Mouse (Mus musculus) liver, postnatal 0 days (tissue): Measurements from ENCODE around the gene Kcng1. TPM values are rescaled to one million over a fixed set of nuclear protein-coding genes. Genes with fewer than 3 reads are reported as not detected.

Source experiments
- ATAC-seq: fragments of 200-750 bp; cut with Nextera tagmentation; 2 replicates; pipeline ENCODE4 v1.8.0; 2017; ENCODE audit warnings: mild to moderate bottlenecking, moderate library complexity
- DNase-seq: peaks from one replicate; pipeline ENCODE4 v3.0.0-alpha.2; 2016
- H3K27ac ChIP-seq: fragments of 300-500 bp; sonication (generic); 2 replicates; pipeline ENCODE4 v1.5.1; 2014; ENCODE audit warnings: antibody characterized with exemption, moderate library complexity, mild to moderate bottlenecking, low read depth
- H3K27me3 ChIP-seq: fragments of 300-500 bp; sonication (generic); 2 replicates; pipeline ENCODE4 v1.6.1; 2014; ENCODE audit warnings: low read length, control low read depth, mixed read lengths; ENCODE audit not compliant: insufficient read depth
- H3K36me3 ChIP-seq: fragments of 300-500 bp; sonication (generic); replicated peaks from 2 replicates; pipeline ENCODE4 v1.6.1; 2014; ENCODE audit warnings: mild to moderate bottlenecking, control low read depth, low read length, moderate library complexity, mixed read lengths; ENCODE audit not compliant: insufficient read depth
- H3K4me1 ChIP-seq: fragments of 300-500 bp; sonication (generic); 2 replicates; pipeline ENCODE4 v1.6.1; 2014; ENCODE audit warnings: antibody characterized with exemption, mild to moderate bottlenecking, control low read depth; ENCODE audit not compliant: insufficient read depth
- H3K4me2 ChIP-seq: fragments of 300-500 bp; sonication (generic); 2 replicates; pipeline ENCODE4 v1.6.1; 2014; ENCODE audit warnings: low read depth, mild to moderate bottlenecking, low read length, moderate library complexity, mixed read lengths
- H3K4me3 ChIP-seq: fragments of 300-500 bp; sonication (generic); 2 replicates; pipeline ENCODE4 v1.5.1; 2014; ENCODE audit warnings: low read depth, low read length
- H3K9ac ChIP-seq: fragments of 300-500 bp; sonication (generic); replicated peaks from 2 replicates; pipeline ENCODE4 v1.6.1; 2014; ENCODE audit warnings: mild to moderate bottlenecking, moderate library complexity
- H3K9me3 ChIP-seq: fragments of 300-500 bp; sonication (generic); 2 replicates; pipeline ENCODE4 v1.6.1; 2016; ENCODE audit warnings: mild to moderate bottlenecking, control low read depth, low read length, mixed read lengths
- CTCF ChIP-seq: sonication (generic); IDR thresholded peaks from 2 replicates; pipeline ENCODE4 v1.5.1; 2016; ENCODE audit warnings: antibody characterized with exemption, low read depth
- EP300 ChIP-seq: IDR thresholded peaks from 2 replicates; pipeline ENCODE4 v1.6.1; 2016; ENCODE audit warnings: antibody characterized with exemption, low read depth, mild to moderate bottlenecking
- WGBS: fragments of 180-500 bp; shearing (Covaris S2); extraction: QIAGEN DNeasy Blood & Tissue Kit; methylation state at CpG from one replicate; pipeline ENCODE4 v1.1.7; 2014; ENCODE audit not compliant: insufficient replicate concordance; 5-methylcytosine and 5-hydroxymethylcytosine counted together
- polyA plus RNA-seq: library from polyadenylated mRNA; unstranded; fragments of >200 nt; fragmentation: Nextera tagmentation; extraction: Ambion mirVana; gene quantifications from 2 replicates; pipeline ENCODE4 v1.2.1, GENCODE M21; 2015

Gene Kcng1
- polyA plus RNA-seq, result 0.07 TPM in 1 of 2 replicates, not detected in the other

DNA sequence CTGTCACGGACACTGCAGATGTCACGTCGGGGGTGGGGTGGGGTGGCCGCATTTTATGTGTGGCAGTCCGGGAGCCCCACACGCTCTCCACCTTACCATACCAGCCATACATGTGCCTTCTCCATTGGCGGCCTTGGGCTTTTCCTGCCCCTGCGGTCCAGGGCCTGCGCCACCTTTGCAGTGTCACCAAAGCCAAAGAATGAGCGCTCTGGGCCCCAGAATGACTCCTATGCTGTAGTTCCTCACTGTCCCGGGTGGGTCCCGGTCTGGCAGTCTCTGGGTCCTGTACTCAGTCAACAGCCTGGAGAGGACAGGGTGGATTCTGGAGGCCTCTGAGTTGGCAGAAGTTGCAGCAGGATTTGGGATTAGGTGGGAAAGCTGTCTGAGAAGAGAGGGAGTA is at the start of gene Kcng1:
Gene Kcng1 (minus strand): TSS at position 155 of the 400 bp plus-strand sequence.
- Histone ChIP-seq H3K9me3 (no peaks in the 10 kb centered on the region), H3K4me1 (peaks cover 3% of the 10 kb centered on the region), H3K9ac (no peak within 1 kb of the TSS), H3K4me3 (peak within 1 kb of the TSS; percentile 31), H3K27ac (no peak within 1 kb of the TSS), H3K27me3 (peaks cover 64% of the 10 kb centered on the region), H3K36me3 (no peaks in the 10 kb centered on the region), H3K4me2 (peak within 1 kb of the TSS; percentile 67)
- ATAC-seq (no peak), DNase-seq (no peak)
- TF ChIP-seq CTCF, result no peak
- TF ChIP-seq EP300, result no peak
- WGBS, result 14% methylated on average over 12 of the region's 12 CpGs

DNA sequence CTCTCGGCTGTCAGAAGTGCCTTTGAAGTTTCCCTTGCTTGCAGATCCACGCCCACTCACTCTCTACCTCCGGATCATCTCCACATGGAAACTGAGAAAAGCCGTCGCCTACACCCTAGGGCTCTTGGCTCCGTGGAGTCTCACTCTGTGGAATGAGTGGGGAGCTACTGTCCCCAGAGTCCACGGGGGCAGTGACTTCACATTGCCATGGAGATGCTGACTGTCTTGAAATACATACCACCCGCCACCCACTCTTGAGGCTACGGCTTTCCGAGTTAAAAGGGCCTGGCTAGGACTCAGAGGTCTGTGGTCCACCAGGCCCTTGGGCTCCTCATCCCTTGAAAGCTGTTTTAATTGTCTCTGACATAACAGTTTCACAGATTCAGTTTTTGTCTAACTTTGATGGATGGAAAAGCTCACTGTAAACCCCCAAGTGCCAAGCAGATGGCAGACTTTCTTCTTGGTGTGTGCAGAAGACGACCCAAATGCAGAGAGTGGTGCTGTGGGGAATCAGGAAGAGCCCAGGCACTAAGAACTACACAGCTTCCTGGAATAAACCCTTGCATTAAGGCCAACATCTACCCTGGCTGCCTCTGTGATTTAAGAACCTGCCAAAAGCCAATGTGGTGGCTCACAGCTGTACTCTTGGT is 49.0 kb upstream of the Kcng1 start:
- H3K27me3 ChIP-seq, result no peaks in the 10 kb centered on the region
- 68% methylated on average over 11 of the region's 11 CpGs for WGBS

DNA sequence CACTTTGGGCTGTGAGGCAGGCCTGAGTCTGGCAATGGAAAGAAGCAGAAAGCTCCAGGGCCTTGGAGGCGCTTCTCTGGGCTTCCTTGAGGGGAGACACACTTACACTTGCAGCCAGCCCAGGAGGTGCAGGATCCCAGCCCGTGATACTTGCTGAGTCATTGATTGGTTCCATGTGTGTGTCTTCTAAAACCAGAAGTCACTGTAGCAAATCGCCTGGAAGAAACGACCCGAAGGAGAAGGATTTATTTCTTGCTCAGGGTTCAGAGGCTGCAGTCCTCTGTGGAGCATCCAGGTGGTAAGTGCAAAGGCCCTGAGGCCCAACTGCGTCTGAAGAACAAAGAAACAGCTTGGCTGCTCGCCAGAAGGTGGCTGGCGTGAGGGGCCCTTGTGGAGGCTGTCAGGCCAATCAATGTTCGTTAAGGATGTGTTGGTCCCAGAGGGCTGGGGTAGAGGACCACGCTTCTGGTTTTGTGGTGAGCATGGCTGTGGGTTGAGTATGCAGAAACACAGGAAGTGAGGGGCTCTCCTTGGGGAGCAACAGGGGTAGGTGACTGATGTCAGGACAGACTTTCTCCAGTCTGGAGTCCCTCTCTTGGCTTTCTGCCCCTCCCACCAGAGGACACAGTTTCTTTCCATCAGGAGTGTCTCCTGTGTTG is 40.3 kb upstream of the Kcng1 start:
- DNase-seq (peak; percentile 49), ATAC-seq (peak; percentile 33; the same call in 1 of the 2 replicates)
- WGBS, result 34% methylated on average over 10 of the region's 10 CpGs
- TF ChIP-seq CTCF, result no peak
- TF ChIP-seq EP300, result no peak
- Histone ChIP-seq H3K4me3 (no peak overlapping the region), H3K36me3 (no peaks in the 10 kb centered on the region), H3K27ac (no peak overlapping the region), H3K4me2 (no peak overlapping the region), H3K9ac (no peak overlapping the region), H3K4me1 (no peaks in the 10 kb centered on the region), H3K27me3 (no peaks in the 10 kb centered on the region), H3K9me3 (no peaks in the 10 kb centered on the region)

More for the DNA sequence above, 49.0 kb upstream of the Kcng1 start:
- ATAC-seq (no peak), DNase-seq (no peak)
- TF ChIP-seq EP300 (no peak), CTCF (no peak)
- Histone ChIP-seq H3K36me3 (no peaks in the 10 kb centered on the region), H3K9ac (no peak overlapping the region), H3K27ac (no peak overlapping the region), H3K4me2 (no peak overlapping the region), H3K9me3 (no peaks in the 10 kb centered on the region), H3K4me3 (no peak overlapping the region), H3K4me1 (no peaks in the 10 kb centered on the region)

DNA sequence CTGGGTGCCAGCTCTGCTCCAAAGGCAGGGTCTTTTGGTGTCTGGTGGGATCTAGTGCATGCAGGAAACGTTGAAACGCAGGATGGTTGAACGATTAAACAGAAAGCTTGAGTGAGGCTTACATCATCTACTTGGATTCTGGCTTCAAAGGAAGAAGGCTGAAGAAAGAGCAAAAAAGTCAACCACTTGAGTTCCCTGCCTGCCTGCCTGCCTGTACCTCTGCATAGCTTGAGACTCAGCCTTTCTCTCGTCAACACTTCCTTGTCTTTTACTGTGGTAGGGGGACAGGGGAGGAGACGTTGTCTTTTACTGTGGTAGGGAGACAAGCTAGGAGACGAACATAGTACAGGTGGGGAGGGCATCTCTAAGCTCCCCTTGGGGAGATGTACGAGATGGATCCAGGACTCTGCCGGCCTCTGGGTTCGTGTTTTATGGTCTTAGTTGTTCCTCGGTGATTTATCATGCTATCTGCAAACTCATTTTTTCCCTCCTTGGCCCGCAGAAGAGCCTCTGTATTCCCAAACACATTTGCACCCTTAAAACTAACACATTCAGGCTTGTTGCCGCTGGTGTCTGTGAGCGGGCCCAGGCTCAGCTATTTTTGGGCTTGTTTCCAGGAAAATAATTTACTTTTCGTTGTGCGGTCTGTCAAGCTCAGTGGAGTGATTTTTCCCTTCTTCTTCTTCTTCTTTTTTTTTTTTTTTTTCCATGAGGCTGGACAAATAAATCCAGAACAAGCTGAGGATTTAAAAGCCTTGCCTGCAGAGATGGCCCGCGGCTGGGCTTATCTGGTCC is 39.0 kb upstream of the Kcng1 start:
- DNase-seq (no peak), ATAC-seq (no peak)
- no peaks in the 10 kb centered on the region for H3K36me3 ChIP-seq
- no peak overlapping the region for H3K27ac ChIP-seq
- no peak overlapping the region for H3K4me3 ChIP-seq
- H3K4me1 ChIP-seq, result no peaks in the 10 kb centered on the region
- WGBS, result 66% methylated on average over 17 of the region's 17 CpGs
- TF ChIP-seq EP300 (no peak), CTCF (no peak)
- no peaks in the 10 kb centered on the region for H3K27me3 ChIP-seq
- H3K9me3 ChIP-seq, result no peaks in the 10 kb centered on the region
- H3K4me2 ChIP-seq, result no peak overlapping the region
- H3K9ac ChIP-seq, result no peak overlapping the region

DNA sequence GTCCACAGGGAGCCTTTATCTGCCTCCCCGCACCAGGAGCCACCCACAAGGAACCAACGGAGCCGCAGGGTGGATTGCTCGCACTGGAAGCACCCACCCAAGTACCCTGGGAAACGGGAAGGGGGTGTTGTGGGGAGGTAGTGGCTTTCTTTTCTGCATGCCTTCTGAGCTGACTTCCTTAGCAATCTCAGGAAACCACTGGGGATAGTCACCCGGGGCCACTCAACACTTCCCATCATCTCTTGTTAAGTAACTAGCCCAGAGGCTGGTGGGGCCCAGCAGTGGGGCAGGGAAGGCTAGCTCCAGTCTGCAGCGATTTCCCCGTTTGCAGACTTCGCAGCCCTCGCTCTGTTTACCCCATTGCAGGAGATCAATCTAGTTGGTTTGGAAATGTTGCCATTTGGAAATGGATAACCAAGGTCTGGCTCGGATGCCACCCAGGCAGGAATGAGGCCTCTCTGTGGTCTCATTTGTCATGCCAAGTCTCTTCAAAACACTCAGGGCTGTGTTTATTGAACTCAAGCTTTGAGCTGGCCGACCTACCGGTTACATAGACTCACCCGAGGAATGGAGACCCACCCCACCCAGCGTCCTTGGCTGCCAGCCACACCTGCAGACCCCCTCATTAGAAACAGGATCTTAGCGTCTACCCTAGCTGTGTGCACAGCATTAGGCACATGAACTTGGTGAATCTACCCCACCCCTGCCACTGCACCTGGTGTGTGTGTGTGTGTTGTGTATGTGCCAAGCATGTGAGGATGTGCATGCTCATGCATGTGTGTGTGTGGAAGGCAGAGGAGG is 33.3 kb upstream of the Kcng1 start:
- Histone ChIP-seq H3K36me3 (no peaks in the 10 kb centered on the region), H3K9me3 (no peaks in the 10 kb centered on the region), H3K9ac (no peak overlapping the region), H3K4me1 (no peaks in the 10 kb centered on the region), H3K4me3 (no peak overlapping the region), H3K27me3 (no peaks in the 10 kb centered on the region), H3K4me2 (no peak overlapping the region), H3K27ac (no peak overlapping the region)
- WGBS, result 21% methylated on average over 16 of the region's 16 CpGs
- no peak for TF ChIP-seq EP300
- no peak for TF ChIP-seq CTCF
- no peak for DNase-seq
- ATAC-seq, result no peak

DNA sequence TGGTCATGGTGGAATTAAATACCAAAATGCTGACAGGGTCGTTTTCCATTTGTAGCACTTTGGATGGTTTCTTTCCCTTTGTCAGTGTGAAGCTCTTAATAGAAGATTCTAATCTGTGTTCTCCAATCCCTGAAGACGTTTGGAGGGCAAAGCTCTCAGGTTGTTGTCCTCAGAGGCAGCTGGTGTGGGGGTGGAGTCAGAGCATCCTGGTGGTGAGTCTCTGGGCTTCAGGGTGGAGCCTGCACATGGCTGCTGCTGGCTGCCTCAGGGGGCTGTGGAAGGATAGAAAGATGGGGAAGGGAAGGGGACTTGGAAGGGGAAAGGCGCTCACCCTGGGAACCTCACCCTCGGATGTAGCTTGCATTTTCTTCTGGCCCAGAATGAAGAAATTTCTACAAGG is 31.0 kb upstream of the Kcng1 start:
- no peaks in the 10 kb centered on the region for H3K9me3 ChIP-seq
- no peak overlapping the region for H3K4me2 ChIP-seq
- H3K36me3 ChIP-seq, result no peaks in the 10 kb centered on the region
- ATAC-seq, result no peak
- TF ChIP-seq CTCF (no peak), EP300 (no peak)
- H3K4me3 ChIP-seq, result no peak overlapping the region
- no peak overlapping the region for H3K9ac ChIP-seq
- DNase-seq, result no peak
- no peaks in the 10 kb centered on the region for H3K4me1 ChIP-seq
- no peak overlapping the region for H3K27ac ChIP-seq
- 38% methylated on average over 4 of the region's 4 CpGs for WGBS
- H3K27me3 ChIP-seq, result no peaks in the 10 kb centered on the region
